Mouse (Mus musculus) bone marrow, adult 2 months (tissue): ENCODE results near the gene Iqcn.

Source experiments
- CTCF ChIP-seq: fragments of 200-500 bp; IDR thresholded peaks from 2 replicates; pipeline ENCODE4 v1.5.1; 2011; ENCODE audit warnings: low read length, control low read depth; ENCODE audit not compliant: control insufficient read depth, insufficient read depth
- POLR2A ChIP-seq: fragments of 200-500 bp; IDR thresholded peaks from 2 replicates; pipeline ENCODE4 v1.6.1; 2011; ENCODE audit warnings: low read depth, mild to moderate bottlenecking, control low read depth, low read length, borderline replicate concordance; ENCODE audit not compliant: control insufficient read depth

DNA sequence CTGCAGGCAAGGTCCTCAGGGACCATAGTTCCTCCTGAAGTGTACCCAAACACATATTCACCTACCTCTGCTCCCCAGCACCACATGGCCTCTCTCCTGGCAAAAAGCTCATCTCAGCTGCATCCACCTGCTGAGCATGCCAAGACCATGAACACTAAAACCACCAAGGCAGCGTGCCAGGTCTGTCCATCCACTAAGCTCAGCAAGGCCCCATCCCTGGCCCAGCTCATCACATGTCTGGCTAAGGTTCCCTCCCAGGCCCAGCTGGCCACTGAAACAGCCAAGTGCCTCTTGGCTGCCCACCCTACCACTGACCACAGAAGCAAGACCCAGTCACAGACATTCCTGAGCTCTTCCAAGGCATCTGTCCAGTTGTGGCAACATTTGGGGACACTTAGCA, 7.0 kb downstream of the Iqcn start:
- TF ChIP-seq CTCF (no peak), POLR2A (no peak)
